Mouse (Mus musculus) right cerebral cortex, postnatal 10 days (tissue): ENCODE data around the gene Fgfr2.

ENCODE experiments used
- DNase-seq, 2 experiments: peaks; one replicate each; pipeline ENCODE4 v3.0.0; 2021; ENCODE audit warnings: low spot score in 2 of 2

The Fgfr2 gene

DNA sequence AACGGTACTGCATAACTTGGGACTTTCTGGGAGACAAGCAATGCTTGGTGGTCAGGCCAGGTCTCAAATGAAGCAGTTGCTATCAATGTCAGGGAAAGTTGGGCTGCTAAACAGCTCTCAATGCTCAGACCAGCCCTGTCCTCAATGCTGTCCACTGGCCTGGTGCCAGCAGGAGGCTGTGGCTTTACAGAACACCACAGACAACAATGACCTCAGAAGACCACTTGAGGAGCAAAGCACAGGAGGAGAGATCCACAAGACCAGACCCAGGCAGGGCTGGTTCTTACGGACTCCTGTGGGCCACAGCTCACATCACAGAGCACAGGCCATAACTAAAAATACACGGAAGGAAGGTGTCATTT, 368.8 kb downstream of the Fgfr2 start:
- peak in 1 of 2 experiments; percentile 47 for DNase-seq

DNA sequence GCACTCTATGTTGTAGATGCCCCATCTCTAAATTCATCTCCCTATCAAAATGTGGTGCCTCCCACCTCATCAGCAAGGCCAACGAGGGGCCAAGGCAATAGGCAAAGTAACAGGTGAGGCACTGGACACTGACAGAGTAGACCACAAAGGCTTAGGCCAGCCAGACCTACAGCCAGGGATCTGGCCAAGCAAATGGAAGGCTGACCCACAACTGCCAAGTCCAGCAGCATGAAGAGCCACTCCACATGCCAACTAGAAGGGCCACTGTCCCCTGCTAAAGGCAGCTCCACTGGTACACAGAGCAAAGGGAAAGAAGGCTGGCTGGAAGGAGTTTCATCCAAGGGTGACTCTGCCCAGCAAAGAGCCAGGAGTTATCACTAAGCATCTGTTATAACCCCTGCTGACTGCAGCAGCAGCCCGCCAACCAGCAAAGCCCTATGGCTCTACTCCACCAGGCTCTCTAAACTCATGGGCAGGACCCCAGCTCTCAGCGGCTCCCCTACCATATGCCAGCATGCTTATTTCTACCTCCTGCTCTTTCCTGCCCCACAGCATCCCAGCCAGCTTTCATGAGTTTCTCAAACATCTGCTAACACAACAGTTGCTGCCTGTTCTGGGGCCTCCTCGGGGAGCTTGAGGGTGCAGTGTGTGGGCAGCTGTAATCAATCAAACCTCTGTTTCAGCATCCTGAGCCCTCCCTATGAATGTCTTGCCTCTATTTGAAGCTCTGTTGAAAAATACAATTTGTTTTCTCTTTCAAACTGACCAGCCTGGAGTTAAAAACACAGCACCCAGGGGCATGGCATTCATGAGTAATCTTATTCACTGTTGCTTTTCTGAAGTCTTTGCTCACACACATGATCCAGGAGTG, 369.4 kb downstream of the Fgfr2 start:
- peak in 1 of 2 experiments; percentile 64 for DNase-seq

DNA sequence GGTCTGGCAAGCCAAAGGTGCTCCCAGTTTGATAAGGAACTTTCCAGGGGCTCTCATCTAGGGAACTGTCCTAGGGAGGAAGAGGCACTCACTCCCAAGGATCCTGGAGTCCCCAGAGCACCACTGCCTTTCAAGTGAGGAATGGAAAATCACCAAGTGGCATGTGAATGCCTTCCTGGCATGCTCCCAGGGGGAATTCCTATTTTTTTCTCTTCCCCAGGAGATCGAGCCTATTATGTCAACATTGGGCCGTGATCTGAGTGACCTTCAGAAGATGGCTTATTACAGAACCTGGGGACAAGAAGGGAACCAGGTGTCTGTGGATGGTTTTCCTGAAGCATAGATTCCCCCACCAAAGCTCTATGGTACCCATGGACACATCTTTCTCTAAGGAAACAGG, 371.4 kb downstream of the Fgfr2 start:
- DNase-seq = no peak

DNA sequence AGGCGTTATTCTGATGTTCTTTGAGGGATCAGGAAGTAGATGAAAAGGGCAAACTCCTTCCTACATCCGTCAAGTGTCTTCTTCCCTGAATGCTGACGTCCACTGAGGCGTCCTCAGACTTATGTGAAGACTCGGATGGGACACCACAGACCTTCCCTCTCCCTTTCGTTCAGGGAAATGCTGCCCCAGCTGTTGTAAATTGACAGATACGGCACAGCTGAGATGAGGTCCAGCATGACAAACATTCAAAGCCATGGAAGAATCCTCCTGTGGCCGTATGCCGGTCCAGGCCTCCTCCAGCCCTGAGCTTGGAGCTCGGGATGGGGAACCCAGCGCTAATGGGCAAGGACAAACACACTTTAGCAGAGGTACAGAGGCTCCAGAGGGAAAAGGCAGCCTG, 373.6 kb downstream of the Fgfr2 start:
- no peak for DNase-seq

DNA sequence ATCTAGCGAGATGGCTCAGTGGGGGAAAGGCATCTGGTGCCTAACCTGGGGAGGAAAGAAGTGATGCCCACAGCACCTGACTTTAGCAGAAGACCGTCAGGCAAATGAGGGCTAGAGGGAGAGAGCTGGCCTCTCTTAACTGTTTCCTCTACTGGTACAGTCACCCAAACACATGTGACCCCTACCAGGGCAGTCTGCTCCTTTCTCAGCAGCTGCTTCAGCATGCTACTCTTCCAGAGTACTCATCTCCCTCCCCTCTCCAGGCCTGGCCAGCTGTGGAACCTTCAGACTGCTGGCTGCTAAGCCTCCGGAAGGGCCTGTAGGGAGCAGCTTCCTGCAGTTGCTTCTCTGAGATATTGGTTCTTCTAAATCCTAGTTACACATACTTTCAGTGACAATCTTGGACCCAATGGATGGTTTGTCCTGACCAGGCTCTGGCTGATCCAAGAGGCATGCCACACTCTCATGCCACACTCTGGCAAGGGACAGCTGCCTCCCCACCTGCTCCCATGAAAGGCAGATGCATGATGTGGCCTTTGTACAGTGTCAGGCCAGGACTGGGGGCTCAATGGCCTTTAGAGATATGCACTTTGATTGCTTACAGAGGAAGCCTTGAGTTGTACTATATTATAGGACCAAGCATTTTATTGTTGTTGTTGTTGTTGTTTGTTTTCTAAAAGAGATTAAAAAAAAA, 374.9 kb downstream of the Fgfr2 start:
- DNase-seq = no peak

DNA sequence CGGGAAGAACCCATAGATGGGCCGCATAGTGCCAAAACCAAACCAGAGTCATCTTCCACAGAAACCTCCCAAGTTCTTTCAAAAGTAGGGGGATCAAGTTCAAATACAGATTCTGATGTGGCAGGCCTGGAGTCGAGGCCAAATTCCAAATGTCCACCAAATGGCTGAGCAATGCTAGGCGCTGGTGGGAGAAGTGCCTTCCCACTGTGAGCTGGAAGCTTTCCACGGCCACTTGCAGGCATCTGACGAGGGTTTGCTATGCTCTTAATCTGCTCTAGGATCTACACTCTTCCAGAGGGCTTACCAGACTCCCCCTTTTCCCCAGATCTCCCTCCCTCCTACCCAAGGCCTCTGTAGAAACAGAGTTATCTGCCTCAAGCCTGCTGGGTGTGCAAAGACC, 376.1 kb downstream of the Fgfr2 start:
- DNase-seq = no peak

DNA sequence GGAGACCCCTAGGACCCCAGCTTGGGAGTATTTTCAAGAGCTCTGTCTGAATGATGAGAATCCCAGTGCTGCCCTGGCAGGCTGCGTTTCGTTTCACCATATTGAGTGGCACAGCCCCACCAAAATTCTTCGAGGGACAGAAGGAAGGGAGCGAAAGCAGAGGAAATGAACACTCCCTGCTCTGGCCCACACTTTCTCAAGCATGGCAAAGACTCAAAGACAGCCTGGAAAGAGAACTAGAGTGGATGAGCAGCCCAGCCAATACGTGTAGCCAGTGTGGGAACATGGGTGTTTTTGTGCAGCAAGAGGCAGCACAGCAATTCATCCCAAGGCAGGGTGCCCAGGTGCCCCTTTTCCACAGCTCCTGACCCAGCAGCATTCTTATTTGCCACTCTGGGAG, 380.2 kb downstream of the Fgfr2 start:
- peak in 1 of 2 experiments; percentile 59 for DNase-seq

DNA sequence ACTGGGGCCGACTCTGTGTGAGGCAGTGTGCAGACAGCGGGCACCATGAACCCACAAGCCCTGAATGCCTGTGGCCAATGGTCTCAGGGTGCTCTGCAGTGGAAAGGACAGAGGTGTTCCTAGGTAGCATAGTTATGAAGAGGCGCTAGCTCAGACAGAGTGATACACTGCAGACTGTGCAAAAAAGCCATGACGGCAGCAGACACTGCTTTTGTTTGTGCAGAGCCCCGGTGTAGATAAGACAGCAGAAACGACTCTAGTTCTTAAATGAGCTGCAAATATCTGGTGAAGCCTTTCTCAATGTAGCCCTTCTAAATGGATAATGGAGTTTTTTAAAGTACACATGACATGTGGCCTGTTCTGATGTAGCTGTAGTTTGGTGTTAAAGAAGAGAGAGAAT, 383.3 kb downstream of the Fgfr2 start:
- no peak for DNase-seq

DNA sequence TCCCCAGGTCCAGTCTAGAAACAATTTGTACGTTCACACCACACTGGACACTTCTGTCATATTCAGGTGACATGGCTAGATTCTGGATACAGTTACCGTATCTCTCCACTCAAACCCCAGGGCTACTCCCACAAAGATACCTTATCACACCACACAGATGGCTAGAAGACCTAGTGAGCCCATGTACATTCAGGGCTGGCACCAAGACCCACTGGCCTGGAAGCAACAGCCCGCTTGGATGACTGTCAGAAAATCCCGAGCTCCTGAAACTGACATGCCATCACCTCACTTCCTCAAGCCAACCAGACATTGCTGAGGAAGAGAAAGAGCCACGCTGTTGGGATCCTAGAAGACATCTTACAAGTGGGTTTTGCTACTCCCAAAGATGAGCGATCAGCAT, 384.3 kb downstream of the Fgfr2 start:
- no peak for DNase-seq

DNA sequence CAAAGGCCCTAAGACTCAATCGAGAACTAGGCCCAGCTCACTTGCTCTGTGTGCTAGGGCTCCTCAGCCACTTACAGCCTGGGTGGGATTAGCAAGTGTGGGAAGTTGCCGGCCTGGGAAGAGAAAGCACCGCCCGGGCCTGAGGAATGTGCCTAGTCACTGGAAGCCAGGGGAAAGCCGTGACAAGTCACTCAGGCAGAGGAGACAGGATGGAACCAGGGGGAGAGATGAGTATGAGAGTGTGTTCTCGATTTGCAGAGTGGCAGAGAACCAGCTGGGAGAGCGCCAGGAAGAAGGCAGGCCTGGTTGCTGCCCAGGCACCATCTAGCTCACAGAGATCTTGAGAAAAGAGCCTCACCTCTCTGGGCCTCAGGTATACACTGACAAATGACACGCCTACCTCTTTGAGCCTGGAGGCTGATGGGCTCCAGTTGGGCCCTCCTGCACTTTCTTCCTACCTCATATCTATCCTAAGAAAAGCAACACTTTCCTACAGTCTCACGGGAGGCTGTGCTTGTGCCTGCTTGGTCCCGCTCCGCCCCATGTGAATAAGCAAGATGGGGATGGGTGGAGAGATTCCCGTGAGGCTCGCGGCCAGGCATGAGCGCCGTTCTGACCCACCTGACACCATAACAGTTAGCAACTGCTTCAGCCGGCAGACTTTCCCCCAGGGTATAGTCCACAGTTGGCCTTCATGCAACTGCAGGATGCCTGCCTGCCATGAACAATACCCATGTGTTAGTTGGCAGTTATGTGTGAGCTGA, 386.9 kb downstream of the Fgfr2 start:
- DNase-seq = peak; percentile 66 to 71

DNA sequence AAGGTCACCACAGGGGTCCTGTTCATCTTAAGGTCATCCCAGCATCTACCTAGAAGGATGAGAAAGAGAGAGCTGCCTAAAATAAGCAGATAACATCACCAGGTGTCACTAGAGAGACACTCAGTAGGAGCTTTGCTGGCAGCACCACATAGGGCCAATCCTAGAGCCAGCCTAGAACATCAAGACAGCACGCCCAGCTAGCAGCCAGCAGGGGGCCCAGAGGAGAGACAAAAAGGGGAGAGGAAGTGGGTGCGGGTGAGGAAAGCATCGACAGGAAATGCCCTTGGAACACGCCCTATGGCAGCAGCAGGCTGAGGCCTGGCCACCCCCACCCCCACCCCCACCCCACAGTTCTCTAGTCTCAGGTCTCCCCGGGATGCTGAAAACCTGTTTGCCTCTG, 388.0 kb downstream of the Fgfr2 start:
- DNase-seq = peak; percentile 49 to 50

DNA sequence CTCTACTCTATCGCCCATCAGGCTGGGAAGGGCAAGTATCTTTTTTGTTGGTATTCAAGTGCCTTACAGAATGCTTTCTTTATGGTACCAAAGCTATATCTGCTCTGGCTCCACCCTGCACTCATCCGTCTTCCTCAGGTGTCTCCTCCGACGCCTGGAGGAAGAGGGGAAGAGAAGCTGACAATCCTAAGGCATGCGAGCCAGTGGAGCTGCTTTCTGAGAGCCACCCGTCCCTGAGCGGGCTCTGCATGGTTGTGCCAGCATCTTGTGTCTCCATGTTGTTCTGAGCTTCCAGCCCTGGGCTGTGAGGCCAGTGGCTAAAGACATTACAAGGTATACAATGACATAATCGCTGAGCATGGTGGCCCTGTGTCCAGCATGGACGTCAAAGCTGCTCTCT, 388.9 kb downstream of the Fgfr2 start:
- DNase-seq = no peak

DNA sequence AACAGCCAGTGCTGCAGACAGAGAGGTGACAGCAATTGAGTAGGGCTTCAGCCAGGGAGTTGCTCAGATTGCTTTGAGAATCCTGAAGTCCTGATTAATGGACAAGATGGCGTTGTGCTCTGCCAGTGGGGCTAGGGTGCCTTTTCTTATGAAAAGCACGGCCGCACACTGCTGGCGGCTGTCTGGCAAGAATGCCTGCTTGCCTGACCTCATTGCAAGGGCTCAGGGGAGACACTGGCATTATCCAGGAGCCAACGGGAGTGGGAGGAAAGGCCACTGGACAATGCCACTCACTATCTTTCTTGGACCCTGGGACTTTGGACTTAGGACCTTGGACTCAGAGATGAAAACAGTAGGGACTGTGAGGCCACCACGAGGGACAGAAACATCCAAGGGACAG, 389.6 kb downstream of the Fgfr2 start:
- DNase-seq = peak in 1 of 2 experiments; percentile 46

DNA sequence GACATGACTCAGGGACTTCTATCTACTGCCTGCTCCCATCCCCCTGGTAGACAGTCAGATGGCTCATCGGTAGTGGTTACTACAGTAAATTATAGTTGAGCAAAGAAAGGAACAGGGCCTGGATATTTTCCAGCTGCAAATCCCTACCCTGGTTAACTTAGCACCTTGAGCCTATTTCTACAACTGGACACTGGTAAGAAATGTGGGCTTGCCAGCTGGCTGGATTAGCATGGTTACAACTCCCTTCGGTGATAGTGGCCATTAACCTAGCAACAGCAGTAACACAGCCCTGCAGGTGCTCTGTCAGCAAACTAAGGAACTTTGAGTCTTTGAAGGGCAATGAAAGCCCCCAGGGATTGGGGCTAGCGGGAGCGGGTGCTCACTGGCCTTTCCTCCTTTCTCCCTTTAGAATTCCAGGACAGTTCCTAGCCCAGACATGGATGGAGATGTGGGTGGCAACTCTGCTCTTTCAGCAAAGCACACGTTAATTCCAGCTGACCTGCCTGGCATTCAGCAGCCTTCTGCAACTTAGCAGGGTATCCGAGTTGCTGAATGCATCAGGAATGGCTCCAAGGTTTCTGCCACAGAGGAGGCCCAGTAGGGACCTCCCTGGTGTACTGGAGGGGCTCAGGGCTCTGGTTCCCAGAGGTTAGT, 390.9 kb downstream of the Fgfr2 start:
- DNase-seq = peak in 1 of 2 experiments; percentile 56

DNA sequence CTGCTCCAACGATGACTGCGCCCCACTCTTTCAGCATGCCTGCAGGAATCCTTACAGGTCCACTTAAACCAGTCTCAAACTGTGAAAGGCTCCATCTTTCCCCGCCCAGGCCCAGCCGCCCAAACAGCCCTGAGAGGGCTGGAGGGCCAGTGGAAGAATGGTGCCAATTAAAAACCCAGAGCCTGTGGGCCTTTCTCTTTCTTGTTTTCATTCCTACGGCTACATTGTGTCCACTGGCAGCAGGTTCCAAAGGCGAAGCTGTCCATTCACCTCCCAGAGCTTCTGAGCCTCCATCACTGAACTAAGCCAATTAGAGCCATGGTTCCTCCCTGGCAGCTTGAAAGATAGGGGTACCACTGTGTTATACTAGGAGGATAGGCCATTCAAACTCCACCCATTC, 391.6 kb downstream of the Fgfr2 start:
- no peak for DNase-seq

DNA sequence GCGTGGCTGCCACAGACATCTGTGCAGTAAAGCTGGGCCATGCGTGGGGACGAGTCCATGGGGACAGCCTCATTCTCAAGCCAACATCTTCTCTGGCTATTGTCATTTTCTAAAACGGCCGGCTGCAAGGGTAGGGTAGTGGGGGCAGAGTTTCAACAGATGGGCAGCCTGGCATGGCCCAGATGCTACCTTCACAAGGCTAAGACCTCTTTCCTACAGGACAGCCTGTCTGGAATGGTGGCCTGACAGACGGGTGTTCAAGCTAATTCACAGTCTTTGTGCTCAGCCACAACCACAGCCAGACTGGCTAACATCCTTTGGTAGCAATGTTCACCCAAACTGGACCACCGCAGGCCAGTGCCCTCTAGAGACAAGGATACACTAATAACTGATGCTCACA, 392.6 kb downstream of the Fgfr2 start:
- no peak for DNase-seq

DNA sequence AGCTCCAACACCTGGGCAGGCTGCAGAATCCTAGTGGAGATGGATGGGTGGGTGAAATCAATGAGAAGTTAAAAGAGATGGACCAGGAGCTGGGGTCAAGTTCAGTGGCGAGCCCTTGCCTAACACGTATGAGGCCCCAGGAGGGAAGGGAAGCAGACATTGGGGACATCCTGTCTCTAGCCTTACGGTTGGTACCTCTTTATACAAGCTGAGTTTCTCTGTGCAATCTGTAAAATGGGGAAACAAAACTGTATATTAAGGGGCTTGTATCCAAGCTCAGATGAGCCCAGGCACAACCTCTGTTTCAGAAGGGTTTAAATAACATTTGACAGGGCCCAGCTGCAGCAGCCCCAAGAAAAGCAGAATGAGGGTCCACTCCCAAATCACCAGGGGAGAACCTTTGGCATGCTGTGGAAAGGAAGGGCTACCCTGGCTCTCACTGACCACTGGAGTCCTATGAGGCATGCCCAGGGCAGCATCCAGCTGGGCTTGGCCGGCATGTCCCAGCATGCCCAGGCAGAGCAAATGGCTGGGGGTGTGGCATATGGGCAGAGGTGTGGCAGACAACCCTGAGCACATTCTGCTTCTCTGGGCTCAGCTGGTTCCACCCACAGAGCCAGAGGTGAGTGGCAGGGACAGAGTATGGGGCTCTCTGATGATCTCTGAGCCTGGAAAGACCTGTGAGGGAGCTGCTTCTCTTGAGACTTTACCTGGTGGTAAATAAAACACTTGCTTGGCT, 393.9 kb downstream of the Fgfr2 start:
- no peak for DNase-seq

DNA sequence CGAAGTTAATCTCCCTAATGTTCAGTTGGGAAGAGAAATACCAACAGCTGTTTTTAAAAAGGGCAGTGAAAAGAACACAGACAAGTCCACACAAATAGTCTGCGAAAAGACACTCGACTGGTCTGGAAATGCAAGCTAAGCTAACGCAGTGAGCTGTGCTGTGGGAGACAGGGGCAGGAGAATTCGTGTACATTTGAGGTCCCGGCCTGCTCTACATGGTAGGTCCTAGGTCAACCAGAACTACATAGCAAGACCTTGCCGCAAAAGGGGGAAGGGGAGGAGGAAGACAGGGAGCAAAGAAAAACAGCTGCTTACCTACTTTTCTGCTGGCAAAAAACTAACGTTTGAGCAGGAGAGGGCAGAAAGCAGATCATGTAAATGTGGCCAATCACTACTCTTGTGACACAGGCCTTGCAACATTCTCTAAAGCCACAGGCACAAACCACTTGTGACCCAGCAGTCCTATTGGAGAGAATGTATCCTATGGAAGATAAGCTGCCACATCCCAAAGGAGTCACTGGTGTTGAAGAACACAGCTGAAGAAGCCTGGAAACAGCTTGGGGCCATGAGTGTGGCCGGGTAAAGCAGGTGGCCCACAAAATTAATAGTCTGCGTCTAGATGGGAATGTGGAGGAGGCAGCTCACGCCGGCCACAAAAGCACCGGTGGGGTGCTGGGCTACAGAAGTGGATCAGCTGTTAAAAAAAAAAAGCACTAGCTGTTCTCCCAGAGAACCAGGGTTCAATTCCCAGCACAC, 396.9 kb downstream of the Fgfr2 start:
- no peak for DNase-seq

DNA sequence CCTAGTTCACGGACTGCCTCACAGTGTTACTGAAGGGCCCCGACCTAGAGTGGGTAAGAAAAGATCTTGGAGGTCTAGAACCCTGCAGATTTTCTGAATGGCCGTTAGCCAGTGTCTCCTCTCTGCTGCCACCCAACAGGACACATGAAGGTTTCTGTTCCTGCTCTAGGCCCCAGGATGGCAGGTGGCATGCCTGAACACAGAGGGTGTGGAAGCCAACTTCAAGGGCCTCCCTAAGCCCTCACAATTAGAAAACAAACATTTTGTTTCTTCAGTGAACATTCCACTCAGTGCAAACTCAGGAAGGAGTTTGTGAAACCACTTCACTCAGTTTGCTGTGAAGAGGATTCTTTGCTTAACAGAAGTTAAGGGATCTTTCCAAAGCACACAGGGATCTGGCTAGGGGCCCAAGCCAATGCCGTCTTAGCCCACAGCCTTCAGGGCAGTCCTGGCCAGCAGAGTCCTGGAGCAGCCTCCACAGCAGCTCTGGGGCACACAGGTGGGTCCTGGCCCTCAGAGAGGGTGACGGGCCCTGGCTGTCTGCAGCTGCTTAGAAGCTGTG, 398.6 kb downstream of the Fgfr2 start:
- no peak for DNase-seq

DNA sequence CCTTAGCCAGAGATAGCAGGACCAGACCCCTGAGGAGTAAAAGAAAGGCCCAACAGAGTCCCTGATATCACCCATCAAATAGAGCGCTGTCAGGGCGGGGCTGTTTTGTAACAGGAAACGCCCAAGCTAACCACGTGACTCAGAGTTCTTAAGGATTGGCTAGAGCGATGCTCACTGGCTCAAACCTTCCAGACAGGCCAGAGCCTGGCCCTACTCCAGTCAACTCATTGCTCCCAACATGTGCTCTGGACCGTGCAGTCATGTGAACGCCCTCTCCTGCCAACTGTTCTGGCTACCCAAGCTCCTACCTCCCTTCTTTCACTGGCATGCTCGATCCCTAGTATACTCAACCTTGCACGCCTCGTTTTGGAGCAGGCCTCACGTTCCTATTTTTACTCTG, 399.2 kb downstream of the Fgfr2 start:
- peak in 1 of 2 experiments; percentile 56 for DNase-seq
